Mouse (Mus musculus): ENCODE measurements around the gene Prmt8. TPM values are rescaled to one million over a fixed set of nuclear protein-coding genes. Genes with fewer than 3 reads are reported as not detected.

Prmt8 gene
- polyA plus RNA-seq, 1 experiment from 2014 or later = 35.2 TPM

DNA sequence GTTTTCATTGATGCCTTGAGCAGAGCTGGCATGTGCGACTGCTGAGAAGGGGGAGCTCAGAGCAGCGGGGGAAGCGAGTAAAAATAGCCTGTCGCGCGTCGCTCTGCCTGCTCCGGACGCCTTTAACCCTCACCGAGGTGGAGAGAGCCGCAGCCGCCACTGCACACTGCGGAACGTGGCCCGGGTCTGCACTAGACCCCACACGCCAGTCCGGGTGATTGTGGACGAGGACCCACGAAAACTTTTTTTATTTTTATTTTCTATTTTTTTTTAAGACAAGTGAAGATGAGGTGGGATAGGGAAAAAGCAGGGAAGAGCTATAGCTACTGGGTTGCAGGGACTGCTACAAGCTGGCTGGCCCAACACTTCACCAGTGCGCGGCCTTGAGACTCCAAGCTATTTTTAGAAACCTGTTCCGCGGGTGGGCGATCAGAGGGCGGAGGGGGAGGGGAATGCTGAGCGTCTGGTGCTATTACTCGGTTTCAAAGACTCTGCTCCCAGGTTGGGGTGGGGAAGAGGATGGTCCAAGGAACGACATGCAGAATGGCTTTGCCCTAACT is 2.6 kb downstream of the Prmt8 start:
- under 1% methylated on average over 28 of the region's 28 CpGs for WGBS
- Histone ChIP-seq H3K9me3 (ENCODE audit: control insufficient read depth, low read length) (no peaks in the 10 kb centered on the region), H3K4me1 (ENCODE audit: control insufficient read depth, insufficient read depth, low read depth, low read length) (peaks cover 33% of the 10 kb centered on the region), H3K27ac (ENCODE audit: low read depth, low read length) (peak overlapping the region; percentile 55), H3K4me2 (ENCODE audit: low read length) (peak overlapping the region; percentile 78), H3K27me3 (replicated peaks; ENCODE audit: control insufficient read depth, insufficient read depth, low read length) (no peaks in the 10 kb centered on the region), H3K36me3 (ENCODE audit: control insufficient read depth, insufficient read depth, low read length) (no peaks in the 10 kb centered on the region), H3K4me3 (ENCODE audit: low read length) (peak overlapping the region; percentile 61), H3K9ac (ENCODE audit: low read depth, low read length) (peak overlapping the region; percentile 58)
- peak; percentile 55 for ATAC-seq

DNA sequence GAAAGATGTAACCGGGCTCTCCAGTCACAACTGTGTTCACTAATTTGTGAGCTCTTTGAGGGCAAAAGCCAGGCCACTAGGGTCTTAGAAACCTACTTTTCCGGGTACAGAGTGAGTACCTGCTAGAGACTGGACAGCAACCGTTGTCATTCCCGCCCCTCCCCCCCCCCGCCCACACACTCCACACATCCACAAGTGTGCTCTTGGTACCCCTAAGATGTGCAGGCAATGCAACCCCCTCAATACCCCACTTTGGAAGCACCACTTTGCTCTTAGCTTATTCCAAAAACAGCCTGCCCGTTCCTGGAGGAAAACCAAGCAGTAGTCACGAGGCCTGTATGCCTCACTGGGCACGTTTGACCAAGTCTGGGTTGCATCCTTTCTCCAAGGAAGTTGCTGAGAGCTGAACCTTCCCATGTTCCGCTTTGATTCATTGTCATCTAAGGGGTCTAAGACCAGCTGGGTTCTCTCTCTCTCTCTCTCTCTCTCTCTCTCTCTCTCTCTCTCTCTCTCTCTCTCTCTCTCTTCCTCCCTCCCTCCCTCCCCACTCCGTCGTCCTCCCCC is 3.1 kb downstream of the Prmt8 start:
- peak overlapping the region; percentile 23; the same call in 1 of the 2 replicates for H3K9ac ChIP-seq (ENCODE audit: low read depth, low read length)

DNA sequence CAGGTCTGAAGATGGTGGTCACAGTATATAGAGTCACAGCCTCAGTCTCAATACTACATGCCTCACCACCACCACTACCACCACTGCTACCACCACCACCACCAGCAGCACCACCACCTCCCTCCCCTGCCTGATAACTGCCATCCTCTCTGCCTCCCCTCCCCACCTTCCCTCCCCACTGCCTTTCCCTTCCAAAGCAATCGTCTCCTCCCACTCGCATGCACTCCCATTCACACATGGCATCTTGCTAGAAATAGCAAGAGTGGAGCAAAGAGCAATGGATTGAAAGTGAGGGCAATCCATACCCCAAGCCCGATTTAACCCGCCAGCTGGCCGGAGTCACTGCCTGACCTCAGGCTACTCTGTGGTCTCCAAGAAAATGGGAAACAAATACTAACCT is 3.7 kb downstream of the Prmt8 start:
- Histone ChIP-seq H3K4me2 (ENCODE audit: low read length) (peak overlapping the region; percentile 78), H3K9me3 (ENCODE audit: control insufficient read depth, low read length) (no peaks in the 10 kb centered on the region), H3K27me3 (replicated peaks; ENCODE audit: control insufficient read depth, insufficient read depth, low read length) (no peaks in the 10 kb centered on the region), H3K36me3 (ENCODE audit: control insufficient read depth, insufficient read depth, low read length) (no peaks in the 10 kb centered on the region), H3K27ac (ENCODE audit: low read depth, low read length) (no peak overlapping the region), H3K4me3 (ENCODE audit: low read length) (peak overlapping the region; percentile 61), H3K9ac (ENCODE audit: low read depth, low read length) (no peak overlapping the region), H3K4me1 (ENCODE audit: control insufficient read depth, insufficient read depth, low read depth, low read length) (peaks cover 28% of the 10 kb centered on the region)
- ATAC-seq = no peak
- WGBS = 35% methylated on average over 5 of the region's 5 CpGs

More for the DNA sequence above, 3.1 kb downstream of the Prmt8 start:
- H3K4me3 ChIP-seq (ENCODE audit: low read length) = peak overlapping the region; percentile 61
- WGBS = 4% methylated on average over 11 of the region's 11 CpGs
- peak overlapping the region; percentile 55 for H3K27ac ChIP-seq (ENCODE audit: low read depth, low read length)
- peak overlapping the region; percentile 78 for H3K4me2 ChIP-seq (ENCODE audit: low read length)
- ATAC-seq = peak; percentile 32; the same call in 1 of the 2 replicates
- no peaks in the 10 kb centered on the region for H3K36me3 ChIP-seq (ENCODE audit: control insufficient read depth, insufficient read depth, low read length)
- peaks cover 31% of the 10 kb centered on the region for H3K4me1 ChIP-seq (ENCODE audit: control insufficient read depth, insufficient read depth, low read depth, low read length)
- no peaks in the 10 kb centered on the region for H3K27me3 ChIP-seq (replicated peaks; ENCODE audit: control insufficient read depth, insufficient read depth, low read length)
- no peaks in the 10 kb centered on the region for H3K9me3 ChIP-seq (ENCODE audit: control insufficient read depth, low read length)

DNA sequence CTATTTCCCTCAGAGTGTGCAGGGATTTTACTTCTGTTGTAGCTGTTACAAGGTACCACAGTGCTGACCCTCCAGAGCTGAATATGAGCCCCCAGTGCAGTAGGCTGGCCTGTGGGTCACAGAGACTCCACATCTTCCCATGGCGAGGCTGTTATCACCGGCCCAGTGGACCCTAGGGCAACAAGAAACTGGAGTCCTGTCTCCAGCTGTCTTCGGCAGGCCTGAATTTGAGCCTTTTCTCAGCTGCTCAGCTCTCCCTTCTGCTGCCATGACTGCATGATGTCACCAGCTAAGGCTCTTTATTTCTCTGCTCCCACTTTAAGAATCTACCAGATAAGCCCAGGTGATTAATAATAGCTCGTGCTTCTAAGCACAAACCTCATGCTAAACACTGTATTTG is 11.0 kb downstream of the Prmt8 start:
- no peak overlapping the region for H3K4me2 ChIP-seq (ENCODE audit: low read length)
- 0 out of 2 replicates have a peak, but pooled peaks have one; percentile 25 for ATAC-seq
- no peak overlapping the region for H3K9ac ChIP-seq (ENCODE audit: low read depth, low read length)
- H3K4me3 ChIP-seq (ENCODE audit: low read length) = no peak overlapping the region
- 61% methylated on average over 4 of the region's 4 CpGs for WGBS
- H3K27ac ChIP-seq (ENCODE audit: low read depth, low read length) = no peak overlapping the region
- H3K4me1 ChIP-seq (ENCODE audit: control insufficient read depth, insufficient read depth, low read depth, low read length) = peaks cover 6% of the 10 kb centered on the region
- H3K9me3 ChIP-seq (ENCODE audit: control insufficient read depth, low read length) = no peaks in the 10 kb centered on the region
- H3K36me3 ChIP-seq (ENCODE audit: control insufficient read depth, insufficient read depth, low read length) = no peaks in the 10 kb centered on the region
- H3K27me3 ChIP-seq (replicated peaks; ENCODE audit: control insufficient read depth, insufficient read depth, low read length) = no peaks in the 10 kb centered on the region

DNA sequence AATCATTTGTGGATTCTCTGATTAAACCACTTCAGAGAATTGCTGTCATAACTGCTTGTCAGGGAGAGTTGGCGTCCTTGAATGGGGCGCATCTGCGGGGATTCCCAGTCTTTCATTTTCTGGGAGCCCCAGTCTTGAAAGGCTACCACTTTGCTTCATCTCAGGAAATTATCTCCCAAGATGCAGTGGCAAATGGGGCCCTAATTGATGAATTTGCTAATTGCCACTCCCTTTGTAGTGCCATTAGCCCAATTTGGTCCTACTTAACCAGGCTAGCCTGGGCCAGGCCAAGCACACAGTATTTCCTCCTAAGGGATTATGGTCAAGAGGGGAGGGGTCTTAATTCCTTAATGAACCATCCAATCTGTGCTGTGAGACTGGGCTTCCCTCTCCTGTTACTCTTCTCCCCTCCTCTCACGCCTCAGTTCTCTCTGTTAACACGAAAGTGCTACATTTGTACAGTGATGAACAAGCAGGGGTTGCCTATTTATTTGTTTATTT is 11.6 kb downstream of the Prmt8 start:
- no peak overlapping the region for H3K9ac ChIP-seq (ENCODE audit: low read depth, low read length)
- 0 out of 2 replicates have a peak, but pooled peaks have one; percentile 6 for ATAC-seq
- no peaks in the 10 kb centered on the region for H3K9me3 ChIP-seq (ENCODE audit: control insufficient read depth, low read length)
- no peaks in the 10 kb centered on the region for H3K36me3 ChIP-seq (ENCODE audit: control insufficient read depth, insufficient read depth, low read length)
- peaks cover 12% of the 10 kb centered on the region for H3K4me1 ChIP-seq (ENCODE audit: control insufficient read depth, insufficient read depth, low read depth, low read length)
- no peak overlapping the region for H3K4me3 ChIP-seq (ENCODE audit: low read length)
- no peaks in the 10 kb centered on the region for H3K27me3 ChIP-seq (replicated peaks; ENCODE audit: control insufficient read depth, insufficient read depth, low read length)
- 76% methylated on average over 5 of the region's 5 CpGs for WGBS
- H3K27ac ChIP-seq (ENCODE audit: low read depth, low read length) = no peak overlapping the region
- no peak overlapping the region for H3K4me2 ChIP-seq (ENCODE audit: low read length)

DNA sequence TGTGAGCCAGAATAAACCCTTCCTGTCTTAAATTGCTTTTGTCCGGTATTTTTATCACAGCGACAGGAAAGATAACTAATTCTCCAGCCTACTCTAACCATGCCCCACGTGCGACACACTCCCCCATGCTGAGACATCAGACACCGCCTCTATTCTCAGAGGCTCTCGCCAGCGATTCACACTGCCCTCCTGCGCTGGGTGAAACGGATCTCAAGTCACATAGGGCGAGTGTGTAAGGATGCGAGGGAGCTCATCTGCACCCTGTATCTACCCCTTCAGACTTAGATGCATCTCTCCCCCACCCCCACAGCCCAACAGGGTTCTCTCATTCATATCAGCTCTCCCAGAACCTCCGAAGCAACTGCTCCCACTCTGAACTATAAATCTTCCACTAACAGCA is 12.4 kb downstream of the Prmt8 start:
- H3K27me3 ChIP-seq (replicated peaks; ENCODE audit: control insufficient read depth, insufficient read depth, low read length) = no peaks in the 10 kb centered on the region
- no peak overlapping the region for H3K27ac ChIP-seq (ENCODE audit: low read depth, low read length)
- WGBS = 39% methylated on average over 12 of the region's 12 CpGs
- H3K4me3 ChIP-seq (ENCODE audit: low read length) = no peak overlapping the region
- H3K36me3 ChIP-seq (ENCODE audit: control insufficient read depth, insufficient read depth, low read length) = no peaks in the 10 kb centered on the region
- H3K9me3 ChIP-seq (ENCODE audit: control insufficient read depth, low read length) = no peaks in the 10 kb centered on the region
- H3K4me1 ChIP-seq (ENCODE audit: control insufficient read depth, insufficient read depth, low read depth, low read length) = peaks cover 12% of the 10 kb centered on the region
- H3K4me2 ChIP-seq (ENCODE audit: low read length) = no peak overlapping the region
- 0 out of 2 replicates have a peak overlapping the region, but pooled peaks have one; percentile 14 for H3K9ac ChIP-seq (ENCODE audit: low read depth, low read length)
- ATAC-seq = no peak

DNA sequence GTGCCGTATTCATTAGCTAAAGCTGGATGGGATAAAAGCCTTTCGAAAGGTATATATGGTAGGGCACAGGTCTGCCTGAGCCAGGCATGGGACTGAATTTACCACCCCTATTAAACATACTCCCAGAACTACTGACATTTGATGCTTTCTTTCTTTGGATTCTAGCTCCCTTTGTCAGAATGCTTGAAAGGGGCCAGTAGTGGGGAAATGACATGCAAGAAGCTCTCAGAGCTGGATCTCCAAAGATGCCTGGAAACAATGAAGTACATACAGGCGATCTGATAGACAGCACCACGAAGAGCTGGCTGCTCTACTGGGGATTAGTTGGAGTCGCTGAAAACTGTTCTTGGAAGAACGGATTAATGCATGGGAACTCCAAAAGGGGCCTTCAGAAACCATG is 16.0 kb downstream of the Prmt8 start:
- Histone ChIP-seq H3K9ac (ENCODE audit: low read depth, low read length) (no peak overlapping the region), H3K9me3 (ENCODE audit: control insufficient read depth, low read length) (no peaks in the 10 kb centered on the region), H3K27me3 (replicated peaks; ENCODE audit: control insufficient read depth, insufficient read depth, low read length) (no peaks in the 10 kb centered on the region), H3K27ac (ENCODE audit: low read depth, low read length) (no peak overlapping the region), H3K4me1 (ENCODE audit: control insufficient read depth, insufficient read depth, low read depth, low read length) (peaks cover 12% of the 10 kb centered on the region), H3K4me2 (ENCODE audit: low read length) (no peak overlapping the region), H3K4me3 (ENCODE audit: low read length) (no peak overlapping the region), H3K36me3 (ENCODE audit: control insufficient read depth, insufficient read depth, low read length) (no peaks in the 10 kb centered on the region)
- no peak for ATAC-seq
- 46% methylated on average over 6 of the region's 6 CpGs for WGBS

DNA sequence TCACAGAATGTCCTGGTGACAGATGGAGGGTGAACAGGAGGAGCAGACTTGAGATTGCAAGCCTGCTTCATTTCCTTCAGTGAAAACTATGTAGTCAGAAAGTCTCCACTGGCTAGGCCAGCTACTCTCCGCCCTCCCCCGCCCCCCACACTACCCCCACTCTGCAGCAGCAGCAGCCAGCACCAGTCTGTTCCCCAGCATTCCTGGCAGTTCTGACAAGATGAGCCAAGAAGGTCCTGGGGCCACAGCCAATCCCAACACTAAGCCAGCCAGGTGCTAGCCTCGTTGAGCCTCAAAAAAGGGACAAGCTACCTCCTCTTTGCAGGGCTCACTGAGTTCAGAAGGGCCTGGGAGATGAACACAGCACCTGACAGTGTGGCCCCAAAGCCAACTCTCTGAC is 16.6 kb downstream of the Prmt8 start:
- Histone ChIP-seq H3K27me3 (replicated peaks; ENCODE audit: control insufficient read depth, insufficient read depth, low read length) (no peaks in the 10 kb centered on the region), H3K9me3 (ENCODE audit: control insufficient read depth, low read length) (no peaks in the 10 kb centered on the region), H3K4me3 (ENCODE audit: low read length) (no peak overlapping the region), H3K4me1 (ENCODE audit: control insufficient read depth, insufficient read depth, low read depth, low read length) (peaks cover 12% of the 10 kb centered on the region), H3K4me2 (ENCODE audit: low read length) (no peak overlapping the region), H3K27ac (ENCODE audit: low read depth, low read length) (no peak overlapping the region), H3K36me3 (ENCODE audit: control insufficient read depth, insufficient read depth, low read length) (no peaks in the 10 kb centered on the region), H3K9ac (ENCODE audit: low read depth, low read length) (no peak overlapping the region)
- WGBS = 55% methylated on average over 3 of the region's 3 CpGs
- peak; percentile 48 for ATAC-seq

DNA sequence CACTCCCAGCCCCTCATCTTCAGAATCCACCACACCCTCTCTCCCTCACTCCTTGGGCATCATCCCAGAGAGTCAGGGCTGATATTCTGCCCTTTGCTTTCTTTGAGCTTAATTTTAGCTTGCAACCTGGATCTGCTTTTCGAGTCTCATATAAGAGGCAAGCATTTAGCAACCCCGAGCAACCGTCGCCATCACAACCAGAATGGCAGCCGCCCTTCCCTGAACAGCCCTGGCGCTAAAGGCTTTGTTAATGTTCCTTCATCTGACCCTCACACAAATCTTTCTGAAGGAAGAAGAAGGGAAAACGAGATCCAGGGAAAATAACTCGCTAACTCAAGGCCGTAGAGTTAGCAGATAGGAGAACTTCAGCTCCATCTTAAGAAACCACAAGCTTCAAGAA is 17.8 kb downstream of the Prmt8 start:
- no peaks in the 10 kb centered on the region for H3K27me3 ChIP-seq (replicated peaks; ENCODE audit: control insufficient read depth, insufficient read depth, low read length)
- H3K4me1 ChIP-seq (ENCODE audit: control insufficient read depth, insufficient read depth, low read depth, low read length) = peaks cover 9% of the 10 kb centered on the region
- no peak overlapping the region for H3K4me2 ChIP-seq (ENCODE audit: low read length)
- no peak for ATAC-seq
- 39% methylated on average over 9 of the region's 9 CpGs for WGBS
- H3K9me3 ChIP-seq (ENCODE audit: control insufficient read depth, low read length) = no peaks in the 10 kb centered on the region
- H3K27ac ChIP-seq (ENCODE audit: low read depth, low read length) = no peak overlapping the region
- H3K36me3 ChIP-seq (ENCODE audit: control insufficient read depth, insufficient read depth, low read length) = no peaks in the 10 kb centered on the region
- H3K9ac ChIP-seq (ENCODE audit: low read depth, low read length) = no peak overlapping the region
- H3K4me3 ChIP-seq (ENCODE audit: low read length) = no peak overlapping the region

All from hindbrain, embryonic 16.5 days (tissue).